Mouse (Mus musculus): Measurements from ENCODE around the gene Poldip2.

DNA sequence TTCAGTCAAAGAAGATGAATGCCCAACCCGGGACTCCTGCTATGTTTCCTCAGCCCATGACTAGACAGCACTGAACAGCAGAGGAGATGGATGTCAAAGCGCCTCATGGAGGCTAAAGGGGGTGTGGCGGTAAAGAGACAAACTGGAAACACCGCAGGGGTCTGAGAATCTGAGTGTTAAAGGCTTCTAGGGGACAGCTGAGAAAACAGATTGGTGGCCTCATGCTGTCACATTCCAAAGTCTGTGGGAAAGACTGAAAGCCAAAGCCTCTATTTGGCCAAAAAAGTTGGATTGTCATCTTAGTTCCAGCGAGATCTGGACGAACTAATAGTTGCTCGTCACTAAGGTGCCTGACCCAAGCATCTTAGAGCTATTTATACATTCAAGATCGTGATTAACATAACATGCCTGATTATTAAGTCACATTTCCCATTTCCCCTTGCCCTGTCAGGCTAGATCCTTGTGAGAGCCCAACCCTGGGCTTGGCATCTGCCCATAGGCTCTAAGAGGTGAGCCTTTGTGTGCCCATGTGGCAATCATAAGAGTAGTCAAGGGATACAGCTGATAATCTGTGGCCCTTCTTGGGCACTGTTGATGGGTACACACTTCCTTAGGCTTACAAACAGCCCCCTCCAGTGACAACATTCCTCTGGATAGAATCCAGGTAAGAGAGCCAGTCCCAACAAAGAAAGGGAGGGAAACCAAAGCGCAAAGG, 11.4 kb downstream of the Poldip2 start:
- TF ChIP-seq POLR2A (IDR thresholded peaks at IDR 0.05; ENCODE audit: control insufficient read depth, extremely low read depth, insufficient read depth, low read length, poor library complexity) (no peak), CTCF (IDR thresholded peaks at IDR 0.05; ENCODE audit: borderline replicate concordance, control insufficient read depth, extremely low read depth, insufficient read depth, low read length, poor library complexity) (no peak)

Measured in thymus, adult 2 months (tissue).